Mouse (Mus musculus): Measurements from ENCODE around the gene Jdp2. TPM values are rescaled to one million over a fixed set of nuclear protein-coding genes. Genes with fewer than 3 reads are reported as not detected.
A peak's percentile ranks its signal among the peaks of the same experiment; 100 is the strongest.

Gene Jdp2
- polyA plus RNA-seq, 1 experiment from 2014 or later: 0.17 TPM

DNA sequence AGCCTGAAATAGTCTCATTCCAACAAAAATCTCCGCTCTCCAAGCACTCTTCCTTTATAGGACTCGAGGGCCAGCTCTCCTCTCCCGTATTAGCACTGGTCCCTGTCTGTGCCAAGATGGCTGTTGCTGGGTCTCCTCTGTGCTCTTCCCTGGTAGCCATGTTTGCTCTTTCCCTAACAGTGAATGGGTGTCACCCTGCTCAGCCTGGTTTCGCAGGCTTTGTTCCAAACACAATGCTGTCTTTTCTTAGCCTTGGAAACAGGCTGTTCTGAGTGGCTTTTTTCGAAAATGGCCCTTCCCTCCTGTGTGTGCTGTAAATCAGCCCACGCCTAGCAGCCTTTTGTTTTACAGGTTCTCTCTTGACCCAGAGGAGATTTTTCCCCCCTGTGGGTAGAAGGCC lies 22.2 kb downstream of the Jdp2 start:
- WGBS (ENCODE audit: insufficient replicate concordance): 69% methylated on average over 6 of the region's 6 CpGs
- H3K36me3 ChIP-seq: no peaks in the 10 kb centered on the region
- ATAC-seq: no peak
- H3K27ac ChIP-seq: no peak overlapping the region
- no peaks in the 10 kb centered on the region for H3K9me3 ChIP-seq (replicated peaks)
- H3K9ac ChIP-seq: no peak overlapping the region
- H3K4me1 ChIP-seq: peaks cover 9% of the 10 kb centered on the region; the same call in 1 of the 2 replicates
- no peak overlapping the region for H3K4me2 ChIP-seq
- H3K4me3 ChIP-seq: no peak overlapping the region
- no peaks in the 10 kb centered on the region for H3K27me3 ChIP-seq (replicated peaks)

DNA sequence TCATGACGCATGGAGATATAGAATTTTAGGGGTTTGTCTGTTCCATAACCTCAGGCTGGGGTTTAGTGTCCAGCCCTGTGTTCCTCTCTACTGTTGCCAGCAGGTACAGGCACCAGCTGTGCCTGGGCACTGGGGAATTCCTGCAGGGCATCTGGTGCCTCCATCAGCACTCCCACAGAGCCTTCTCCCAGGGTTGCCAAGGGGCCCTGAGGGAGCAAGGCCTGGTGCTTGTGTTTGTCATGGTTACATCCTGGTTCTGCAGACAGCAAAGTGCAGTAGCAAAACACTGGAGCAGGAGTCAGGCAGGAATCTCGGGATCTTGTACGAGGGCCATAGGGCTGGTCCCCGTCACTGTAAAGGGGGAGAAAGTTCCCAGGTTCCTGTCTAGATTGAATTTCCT lies 22.8 kb downstream of the Jdp2 start:
- Histone ChIP-seq H3K27ac (no peak overlapping the region), H3K9ac (no peak overlapping the region), H3K27me3 (replicated peaks) (no peaks in the 10 kb centered on the region), H3K4me1 (peaks cover 9% of the 10 kb centered on the region; the same call in 1 of the 2 replicates), H3K36me3 (no peaks in the 10 kb centered on the region), H3K9me3 (replicated peaks) (no peaks in the 10 kb centered on the region), H3K4me2 (no peak overlapping the region), H3K4me3 (no peak overlapping the region)
- ATAC-seq: no peak
- WGBS (ENCODE audit: insufficient replicate concordance): 74% methylated on average over 4 of the region's 4 CpGs

DNA sequence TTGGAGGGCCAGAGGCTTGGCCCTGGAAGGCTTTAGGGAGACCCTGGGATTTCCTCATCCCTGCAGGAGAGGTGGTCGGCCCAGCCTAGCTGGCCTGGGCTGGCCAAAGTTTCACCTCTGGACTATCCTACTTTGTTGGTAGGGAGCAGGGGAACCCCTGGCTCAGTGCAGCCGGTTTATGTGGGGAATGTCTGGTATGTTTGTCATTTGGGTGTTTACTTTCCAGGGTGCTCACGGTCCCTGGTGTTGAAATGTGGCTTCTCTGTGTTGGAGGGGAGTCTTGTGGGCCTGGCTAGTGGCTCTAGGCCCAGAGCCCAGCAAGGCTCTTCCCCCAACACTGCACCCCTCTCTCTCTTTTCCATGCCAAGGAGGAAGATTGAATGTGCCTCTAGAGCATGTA lies 24.9 kb downstream of the Jdp2 start:
- Histone ChIP-seq H3K9me3 (replicated peaks) (no peaks in the 10 kb centered on the region), H3K36me3 (no peaks in the 10 kb centered on the region), H3K9ac (no peak overlapping the region), H3K27me3 (replicated peaks) (no peaks in the 10 kb centered on the region), H3K27ac (no peak overlapping the region), H3K4me2 (no peak overlapping the region), H3K4me1 (peaks cover 9% of the 10 kb centered on the region; the same call in 1 of the 2 replicates), H3K4me3 (no peak overlapping the region)
- peak; percentile 35; the same call in 1 of the 2 replicates for ATAC-seq
- WGBS (ENCODE audit: insufficient replicate concordance): 51% methylated on average over 3 of the region's 3 CpGs

GRCm38 (mm10) chr12:85624652-85625051 lies 25.8 kb downstream of the Jdp2 start:
- no peak overlapping the region for H3K27ac ChIP-seq
- no peaks in the 10 kb centered on the region for H3K36me3 ChIP-seq
- no peak overlapping the region for H3K4me3 ChIP-seq
- H3K4me2 ChIP-seq: no peak overlapping the region
- H3K27me3 ChIP-seq (replicated peaks): no peaks in the 10 kb centered on the region
- H3K9ac ChIP-seq: no peak overlapping the region
- 63% methylated on average over 7 of the region's 7 CpGs for WGBS (ENCODE audit: insufficient replicate concordance)
- peaks cover 12% of the 10 kb centered on the region for H3K4me1 ChIP-seq
- no peak for ATAC-seq
- H3K9me3 ChIP-seq (replicated peaks): no peaks in the 10 kb centered on the region

GRCm38 (mm10) chr12:85625852-85626251 lies 27.0 kb downstream of the Jdp2 start:
- Histone ChIP-seq H3K4me1 (peaks cover 12% of the 10 kb centered on the region), H3K36me3 (no peaks in the 10 kb centered on the region), H3K4me2 (no peak overlapping the region), H3K4me3 (no peak overlapping the region), H3K9ac (no peak overlapping the region), H3K9me3 (replicated peaks) (no peaks in the 10 kb centered on the region), H3K27ac (no peak overlapping the region), H3K27me3 (replicated peaks) (no peaks in the 10 kb centered on the region)
- 42% methylated on average over 5 of the region's 5 CpGs for WGBS (ENCODE audit: insufficient replicate concordance)
- no peak for ATAC-seq

- 61% methylated on average over 21 of the region's 21 CpGs for WGBS (ENCODE audit: insufficient replicate concordance)
- H3K36me3 ChIP-seq: no peaks in the 10 kb centered on the region
- H3K4me2 ChIP-seq: no peak overlapping the region
- no peak overlapping the region for H3K4me3 ChIP-seq
- no peak for ATAC-seq
- H3K9me3 ChIP-seq (replicated peaks): no peaks in the 10 kb centered on the region
- no peak overlapping the region for H3K27ac ChIP-seq
- peaks cover 3% of the 10 kb centered on the region; the same call in 1 of the 2 replicates for H3K4me1 ChIP-seq
- H3K27me3 ChIP-seq (replicated peaks): 0 out of 2 replicates have a peak, but pooled peaks cover 3% of the 10 kb centered on the region
- H3K9ac ChIP-seq: no peak overlapping the region
Measured at GRCm38 (mm10) chr12:85629661-85630481, 31.0 kb downstream of the Jdp2 start.

DNA sequence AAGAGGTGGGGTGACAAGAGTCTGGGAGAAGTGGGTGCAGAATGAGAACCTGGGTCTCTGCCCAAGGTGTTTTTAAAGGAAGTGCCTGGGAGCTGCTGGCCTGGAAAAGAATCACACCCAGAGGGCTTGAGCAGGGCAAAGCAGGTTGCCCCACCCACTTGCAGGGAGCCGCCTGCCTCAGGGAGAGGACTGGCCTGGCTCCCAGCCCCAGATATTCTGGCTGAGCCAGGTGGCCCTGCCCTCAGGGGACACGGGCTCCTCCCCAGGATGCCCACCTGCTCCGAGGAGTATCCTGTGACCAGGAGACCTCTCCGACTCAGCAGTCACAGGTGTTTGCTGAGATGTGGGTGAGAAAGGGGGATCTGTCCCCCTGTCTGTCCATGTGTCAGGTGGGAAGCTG lies 32.4 kb downstream of the Jdp2 start:
- no peak for ATAC-seq
- Histone ChIP-seq H3K36me3 (no peaks in the 10 kb centered on the region), H3K9me3 (replicated peaks) (no peaks in the 10 kb centered on the region), H3K4me1 (peaks cover 3% of the 10 kb centered on the region; the same call in 1 of the 2 replicates), H3K27me3 (replicated peaks) (0 out of 2 replicates have a peak, but pooled peaks cover 3% of the 10 kb centered on the region), H3K4me3 (no peak overlapping the region), H3K9ac (no peak overlapping the region), H3K4me2 (no peak overlapping the region), H3K27ac (no peak overlapping the region)
- WGBS (ENCODE audit: insufficient replicate concordance): 63% methylated on average over 4 of the region's 4 CpGs

- Histone ChIP-seq H3K9ac (no peak overlapping the region), H3K4me2 (no peak overlapping the region), H3K4me3 (no peak overlapping the region), H3K27ac (no peak overlapping the region), H3K9me3 (replicated peaks) (no peaks in the 10 kb centered on the region), H3K4me1 (peaks cover 3% of the 10 kb centered on the region; the same call in 1 of the 2 replicates), H3K36me3 (no peaks in the 10 kb centered on the region), H3K27me3 (replicated peaks) (0 out of 2 replicates have a peak, but pooled peaks cover 3% of the 10 kb centered on the region)
- WGBS (ENCODE audit: insufficient replicate concordance): 75% methylated on average over 10 of the region's 10 CpGs
- no peak for ATAC-seq
Measured at GRCm38 (mm10) chr12:85632321-85632720, 33.5 kb downstream of the Jdp2 start.

- peaks cover 13% of the 10 kb centered on the region; the same call in 1 of the 2 replicates for H3K4me1 ChIP-seq
- no peak for ATAC-seq
- H3K4me3 ChIP-seq: no peak overlapping the region
- WGBS (ENCODE audit: insufficient replicate concordance): 57% methylated on average over 9 of the region's 9 CpGs
- no peaks in the 10 kb centered on the region for H3K36me3 ChIP-seq
- no peak overlapping the region for H3K27ac ChIP-seq
- H3K9ac ChIP-seq: no peak overlapping the region
- H3K9me3 ChIP-seq (replicated peaks): no peaks in the 10 kb centered on the region
- H3K4me2 ChIP-seq: no peak overlapping the region
- no peaks in the 10 kb centered on the region for H3K27me3 ChIP-seq (replicated peaks)
Measured at GRCm38 (mm10) chr12:85637932-85638331, 39.1 kb downstream of the Jdp2 start.

DNA sequence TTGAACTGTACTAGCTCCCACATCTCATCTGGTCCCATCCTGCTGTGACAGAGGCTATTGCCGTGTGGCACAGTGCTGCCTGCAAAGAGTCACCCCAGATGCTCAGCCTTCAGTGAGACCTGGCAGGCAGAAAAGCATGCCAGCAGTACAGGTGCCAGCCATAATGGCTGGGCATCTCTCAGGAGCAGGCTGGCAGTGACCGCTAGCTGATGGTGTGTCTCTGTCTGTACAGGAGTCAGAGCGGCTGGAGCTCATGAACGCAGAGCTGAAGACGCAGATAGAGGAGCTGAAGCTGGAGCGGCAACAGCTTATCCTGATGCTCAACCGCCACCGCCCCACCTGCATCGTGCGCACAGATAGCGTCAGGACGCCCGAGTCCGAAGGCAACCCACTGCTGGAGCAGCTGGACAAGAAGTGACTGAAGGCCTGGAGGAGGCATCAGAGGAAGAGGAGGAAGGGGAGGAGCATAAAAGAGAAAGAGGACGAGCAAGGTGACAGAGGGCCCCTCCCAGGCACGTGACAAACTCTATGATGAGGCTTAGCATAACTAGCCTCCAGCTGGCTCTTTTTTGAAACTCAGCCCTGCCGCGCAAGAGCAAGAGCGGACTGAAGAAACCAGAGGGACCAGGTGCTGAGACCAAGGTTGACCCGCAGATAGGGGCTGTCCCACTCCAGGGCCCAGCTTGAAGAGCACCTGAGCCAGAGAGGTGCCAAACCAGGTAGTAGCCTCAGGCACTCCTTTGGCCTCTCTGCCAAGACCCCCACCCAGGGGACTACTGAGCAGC lies 39.9 kb downstream of the Jdp2 start:
- no peaks in the 10 kb centered on the region for H3K9me3 ChIP-seq (replicated peaks)
- WGBS (ENCODE audit: insufficient replicate concordance): 72% methylated on average over 20 of the region's 20 CpGs
- no peak overlapping the region for H3K4me2 ChIP-seq
- no peaks in the 10 kb centered on the region for H3K36me3 ChIP-seq
- H3K4me1 ChIP-seq: peaks cover 13% of the 10 kb centered on the region; the same call in 1 of the 2 replicates
- no peaks in the 10 kb centered on the region for H3K27me3 ChIP-seq (replicated peaks)
- ATAC-seq: no peak
- H3K9ac ChIP-seq: no peak overlapping the region
- no peak overlapping the region for H3K27ac ChIP-seq
- H3K4me3 ChIP-seq: no peak overlapping the region

DNA sequence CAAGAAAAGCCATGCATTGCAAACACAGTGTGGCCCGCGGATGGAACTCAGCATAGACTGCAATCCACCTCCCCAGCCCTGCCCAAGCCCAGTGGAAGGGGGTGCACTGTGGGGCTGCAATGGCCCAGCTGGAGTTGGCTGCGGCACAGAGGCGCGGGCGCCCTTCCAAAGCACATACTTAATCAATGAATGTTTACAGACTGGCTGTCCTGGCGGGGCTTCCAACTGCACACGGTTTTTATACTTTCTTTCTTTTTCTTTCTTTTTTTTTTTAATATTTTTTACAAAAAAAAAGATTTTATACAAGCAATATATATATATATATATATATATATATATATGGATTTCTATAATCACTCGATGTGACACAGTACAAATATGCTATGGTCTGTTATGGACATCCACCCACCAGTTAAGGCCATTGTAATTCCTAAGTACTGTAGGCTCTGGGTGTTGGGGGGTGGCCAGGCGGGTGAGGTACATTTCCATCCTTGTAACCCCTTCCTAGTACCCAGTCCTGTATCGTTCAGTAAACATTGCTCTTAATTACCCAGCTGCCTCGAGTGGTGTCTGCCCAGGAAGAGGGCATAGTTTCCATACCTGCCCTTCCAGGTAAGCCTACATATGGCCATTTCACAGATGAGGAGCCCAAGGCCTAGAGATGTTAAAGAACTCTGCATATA lies 40.6 kb downstream of the Jdp2 start:
- H3K27ac ChIP-seq: no peak overlapping the region
- H3K36me3 ChIP-seq: no peaks in the 10 kb centered on the region
- H3K9me3 ChIP-seq (replicated peaks): no peaks in the 10 kb centered on the region
- H3K9ac ChIP-seq: no peak overlapping the region
- peaks cover 13% of the 10 kb centered on the region; the same call in 1 of the 2 replicates for H3K4me1 ChIP-seq
- no peaks in the 10 kb centered on the region for H3K27me3 ChIP-seq (replicated peaks)
- H3K4me2 ChIP-seq: no peak overlapping the region
- H3K4me3 ChIP-seq: no peak overlapping the region
- 75% methylated on average over 12 of the region's 12 CpGs for WGBS (ENCODE audit: insufficient replicate concordance)
- ATAC-seq: no peak

All from liver, embryonic 12.5 days (tissue).